Mouse (Mus musculus): Measurements from ENCODE around the gene Rora. TPM values are rescaled to one million over a fixed set of nuclear protein-coding genes. Genes with fewer than 3 reads are reported as not detected.

The Rora gene
- polyA plus RNA-seq, 1 experiment from 2014 or later: 7.5 TPM

GRCm38 (mm10) chr9:68845556-68845955, 192.0 kb downstream of the Rora start:
- 0 out of 2 replicates have a peak, but pooled peaks cover 2% of the 10 kb centered on the region for H3K4me1 ChIP-seq (replicated peaks; ENCODE audit: control insufficient read depth, insufficient read depth)
- TF ChIP-seq EP300 (optimal IDR thresholded peaks at IDR 0.05): no peak
- no peak for TF ChIP-seq CTCF (IDR thresholded peaks at IDR 0.05; ENCODE audit: low read depth)
- no peaks in the 10 kb centered on the region for H3K27me3 ChIP-seq (ENCODE audit: control insufficient read depth, insufficient read depth, low read length)
- no peak overlapping the region for H3K27ac ChIP-seq (replicated peaks)
- WGBS: 76% methylated on average over 2 of the region's 2 CpGs
- H3K9ac ChIP-seq (ENCODE audit: low read length): no peak overlapping the region
- H3K4me2 ChIP-seq (replicated peaks; ENCODE audit: low read depth): no peak overlapping the region
- H3K36me3 ChIP-seq (ENCODE audit: control insufficient read depth, insufficient read depth, low read length): no peaks in the 10 kb centered on the region
- ATAC-seq (ENCODE audit: low FRiP score, low TSS enrichment) (no peak), DNase-seq (ENCODE audit: low spot score) (no peak)
- H3K9me3 ChIP-seq (ENCODE audit: control insufficient read depth, low read length): no peaks in the 10 kb centered on the region
- no peak overlapping the region for H3K4me3 ChIP-seq (ENCODE audit: low read depth, low read length)

- Histone ChIP-seq H3K9ac (ENCODE audit: low read length) (no peak overlapping the region), H3K4me3 (ENCODE audit: low read depth, low read length) (no peak overlapping the region), H3K4me2 (replicated peaks; ENCODE audit: low read depth) (no peak overlapping the region), H3K9me3 (ENCODE audit: control insufficient read depth, low read length) (no peaks in the 10 kb centered on the region), H3K27me3 (ENCODE audit: control insufficient read depth, insufficient read depth, low read length) (no peaks in the 10 kb centered on the region), H3K36me3 (ENCODE audit: control insufficient read depth, insufficient read depth, low read length) (no peaks in the 10 kb centered on the region), H3K27ac (replicated peaks) (no peak overlapping the region), H3K4me1 (replicated peaks; ENCODE audit: control insufficient read depth, insufficient read depth) (0 out of 2 replicates have a peak, but pooled peaks cover 2% of the 10 kb centered on the region)
- DNase-seq (ENCODE audit: low spot score): no peak
- WGBS: 61% methylated on average over 5 of the region's 5 CpGs
- TF ChIP-seq CTCF (IDR thresholded peaks at IDR 0.05; ENCODE audit: low read depth) (no peak), EP300 (optimal IDR thresholded peaks at IDR 0.05) (no peak)
- no peak for ATAC-seq (ENCODE audit: low FRiP score, low TSS enrichment)
Observed at GRCm38 (mm10) chr9:68850321-68850720, 196.7 kb downstream of the Rora start.

- ATAC-seq (ENCODE audit: low FRiP score, low TSS enrichment): no peak
- TF ChIP-seq CTCF (IDR thresholded peaks at IDR 0.05; ENCODE audit: low read depth) (no peak), EP300 (optimal IDR thresholded peaks at IDR 0.05) (no peak)
- Histone ChIP-seq H3K9me3 (ENCODE audit: control insufficient read depth, low read length) (no peaks in the 10 kb centered on the region), H3K4me3 (ENCODE audit: low read depth, low read length) (no peak overlapping the region), H3K36me3 (ENCODE audit: control insufficient read depth, insufficient read depth, low read length) (no peaks in the 10 kb centered on the region), H3K4me1 (replicated peaks; ENCODE audit: control insufficient read depth, insufficient read depth) (0 out of 2 replicates have a peak, but pooled peaks cover 2% of the 10 kb centered on the region), H3K9ac (ENCODE audit: low read length) (no peak overlapping the region), H3K27ac (replicated peaks) (no peak overlapping the region), H3K4me2 (replicated peaks; ENCODE audit: low read depth) (no peak overlapping the region), H3K27me3 (ENCODE audit: control insufficient read depth, insufficient read depth, low read length) (no peaks in the 10 kb centered on the region)
- 52% methylated on average over 4 of the region's 4 CpGs for WGBS
- no peak for DNase-seq (ENCODE audit: low spot score)
Observed at GRCm38 (mm10) chr9:68852201-68852600, 198.6 kb downstream of the Rora start.

DNA sequence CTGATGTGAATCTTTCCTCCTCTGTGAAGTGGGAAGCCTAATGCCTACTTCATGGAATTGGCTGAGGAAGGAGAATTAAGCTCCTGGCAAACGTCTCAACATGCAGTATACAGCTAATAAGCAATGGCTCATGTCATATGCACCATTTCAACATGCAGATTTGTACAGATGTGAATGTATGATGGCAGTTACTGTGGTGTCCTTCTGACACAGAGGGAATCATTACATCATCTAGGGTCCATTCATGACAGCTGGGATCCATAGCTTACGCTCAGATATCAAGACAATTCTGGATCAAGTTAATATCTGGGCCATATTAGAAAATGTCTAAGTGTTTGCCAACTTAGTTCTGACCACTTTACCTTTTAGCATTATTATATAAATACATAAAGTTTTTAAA, 199.3 kb downstream of the Rora start:
- Histone ChIP-seq H3K27me3 (ENCODE audit: control insufficient read depth, insufficient read depth, low read length) (no peaks in the 10 kb centered on the region), H3K4me2 (replicated peaks; ENCODE audit: low read depth) (no peak overlapping the region), H3K9ac (ENCODE audit: low read length) (no peak overlapping the region), H3K4me1 (replicated peaks; ENCODE audit: control insufficient read depth, insufficient read depth) (0 out of 2 replicates have a peak, but pooled peaks cover 2% of the 10 kb centered on the region), H3K4me3 (ENCODE audit: low read depth, low read length) (no peak overlapping the region), H3K27ac (replicated peaks) (no peak overlapping the region), H3K36me3 (ENCODE audit: control insufficient read depth, insufficient read depth, low read length) (no peaks in the 10 kb centered on the region), H3K9me3 (ENCODE audit: control insufficient read depth, low read length) (no peaks in the 10 kb centered on the region)
- WGBS: 76% methylated on average over 2 of the region's 2 CpGs
- no peak for DNase-seq (ENCODE audit: low spot score)
- TF ChIP-seq CTCF (IDR thresholded peaks at IDR 0.05; ENCODE audit: low read depth): no peak
- TF ChIP-seq EP300 (optimal IDR thresholded peaks at IDR 0.05): no peak
- ATAC-seq (ENCODE audit: low FRiP score, low TSS enrichment): no peak

- DNase-seq (ENCODE audit: low spot score) (no peak), ATAC-seq (ENCODE audit: low FRiP score, low TSS enrichment) (no peak)
- Histone ChIP-seq H3K9ac (ENCODE audit: low read length) (no peak overlapping the region), H3K27ac (replicated peaks) (no peak overlapping the region), H3K9me3 (ENCODE audit: control insufficient read depth, low read length) (no peaks in the 10 kb centered on the region), H3K4me2 (replicated peaks; ENCODE audit: low read depth) (no peak overlapping the region), H3K4me3 (ENCODE audit: low read depth, low read length) (no peak overlapping the region), H3K27me3 (ENCODE audit: control insufficient read depth, insufficient read depth, low read length) (no peaks in the 10 kb centered on the region), H3K36me3 (ENCODE audit: control insufficient read depth, insufficient read depth, low read length) (no peaks in the 10 kb centered on the region), H3K4me1 (replicated peaks; ENCODE audit: control insufficient read depth, insufficient read depth) (no peaks in the 10 kb centered on the region)
- TF ChIP-seq CTCF (IDR thresholded peaks at IDR 0.05; ENCODE audit: low read depth): no peak
- no peak for TF ChIP-seq EP300 (optimal IDR thresholded peaks at IDR 0.05)
- WGBS: 90% methylated on average over 2 of the region's 2 CpGs
Observed at GRCm38 (mm10) chr9:68859500-68859899, 205.9 kb downstream of the Rora start.

GRCm38 (mm10) chr9:68866317-68866716, 212.7 kb downstream of the Rora start:
- no peaks in the 10 kb centered on the region for H3K27me3 ChIP-seq (ENCODE audit: control insufficient read depth, insufficient read depth, low read length)
- no peaks in the 10 kb centered on the region for H3K4me1 ChIP-seq (replicated peaks; ENCODE audit: control insufficient read depth, insufficient read depth)
- no peak overlapping the region for H3K4me3 ChIP-seq (ENCODE audit: low read depth, low read length)
- no peaks in the 10 kb centered on the region for H3K9me3 ChIP-seq (ENCODE audit: control insufficient read depth, low read length)
- 77% methylated on average over 4 of the region's 4 CpGs for WGBS
- H3K9ac ChIP-seq (ENCODE audit: low read length): no peak overlapping the region
- no peak for TF ChIP-seq EP300 (optimal IDR thresholded peaks at IDR 0.05)
- TF ChIP-seq CTCF (IDR thresholded peaks at IDR 0.05; ENCODE audit: low read depth): no peak
- H3K4me2 ChIP-seq (replicated peaks; ENCODE audit: low read depth): no peak overlapping the region
- ATAC-seq (ENCODE audit: low FRiP score, low TSS enrichment) (no peak), DNase-seq (ENCODE audit: low spot score) (no peak)
- H3K36me3 ChIP-seq (ENCODE audit: control insufficient read depth, insufficient read depth, low read length): no peaks in the 10 kb centered on the region
- H3K27ac ChIP-seq (replicated peaks): no peak overlapping the region

All from stomach, postnatal 0 days (tissue).